Mouse (Mus musculus) CD8-positive naive resting alpha-beta T cell, adult 2 months (primary cell): ENCODE measurements around the gene Hist2h2aa2.
"Not testable (repeated sequence)": the region's sequence is repeated elsewhere in the genome, so short reads cannot be mapped to it uniquely, and the experiment has no call there.

ENCODE experiments used
- DNase-seq, 2 experiments: peaks; one replicate each; pipeline ENCODE4 v3.0.0; 2022; ENCODE audit warnings: low read depth in 2 of 2, low spot score in 2 of 2

Gene Hist2h2aa2

GRCm38 (mm10) chr3:96262216-96262875 is 22.3 kb upstream of the Hist2h2aa2 start:
- DNase-seq, result peak; percentile 43 to 50

DNA sequence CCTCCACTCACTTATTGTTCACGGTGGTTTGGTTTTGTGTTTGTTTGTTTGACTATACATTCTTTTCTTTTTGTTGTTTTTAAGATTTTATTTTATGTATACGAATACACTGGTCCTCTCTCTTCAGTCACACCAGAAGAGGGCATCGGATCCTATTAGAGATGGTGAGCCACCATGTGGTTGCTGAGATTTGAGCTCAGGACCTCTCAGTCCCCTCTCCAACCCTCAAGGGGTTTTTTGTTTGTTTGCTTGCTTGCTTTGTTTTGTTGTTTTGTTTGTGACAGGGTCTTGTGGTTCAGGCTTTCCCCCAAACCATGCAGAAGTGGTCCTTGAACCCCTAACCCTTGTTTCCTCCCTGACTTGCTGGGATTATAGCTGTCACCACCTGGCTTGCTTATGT is 21.5 kb upstream of the Hist2h2aa2 start:
- DNase-seq, result no peak

DNA sequence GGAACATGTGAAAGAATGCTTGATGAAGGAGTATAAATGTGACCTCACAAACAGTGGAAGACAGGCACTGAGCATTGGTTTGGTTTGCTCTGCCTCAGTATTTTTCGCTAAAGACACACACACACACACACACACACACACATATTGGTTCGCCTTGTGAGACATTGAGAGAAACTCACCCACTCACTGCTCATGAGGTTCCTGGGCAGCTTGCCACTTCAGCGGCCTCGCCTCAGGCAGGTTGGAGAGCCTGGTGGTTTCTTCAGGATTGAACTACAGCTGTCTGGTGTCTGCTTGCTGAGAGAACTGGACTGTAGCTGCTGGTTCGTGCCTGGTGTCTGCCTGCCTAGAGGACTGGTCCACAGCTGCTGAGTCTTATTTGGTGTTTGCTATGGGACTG is 20.1 kb upstream of the Hist2h2aa2 start:
- no peak for DNase-seq

DNA sequence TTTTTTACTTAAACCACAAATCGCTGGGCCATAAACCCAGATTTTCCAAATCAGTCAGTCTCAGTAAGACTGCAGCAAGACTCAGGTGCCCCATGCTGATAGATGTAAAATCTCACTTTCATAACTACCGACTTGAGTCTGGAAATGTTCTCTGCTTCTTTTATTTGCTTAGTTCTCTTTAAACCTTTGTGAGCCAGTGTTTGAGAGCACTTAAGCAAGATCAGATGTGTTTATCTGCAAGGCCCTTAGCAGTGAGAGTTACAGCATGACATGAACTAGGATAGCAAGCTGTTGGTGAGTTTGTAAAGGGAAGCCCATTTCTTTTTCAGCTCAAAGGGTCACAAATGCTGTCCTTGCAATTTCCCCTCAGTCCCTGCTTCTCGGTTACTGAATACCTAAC is 17.1 kb upstream of the Hist2h2aa2 start:
- DNase-seq, result no peak

DNA sequence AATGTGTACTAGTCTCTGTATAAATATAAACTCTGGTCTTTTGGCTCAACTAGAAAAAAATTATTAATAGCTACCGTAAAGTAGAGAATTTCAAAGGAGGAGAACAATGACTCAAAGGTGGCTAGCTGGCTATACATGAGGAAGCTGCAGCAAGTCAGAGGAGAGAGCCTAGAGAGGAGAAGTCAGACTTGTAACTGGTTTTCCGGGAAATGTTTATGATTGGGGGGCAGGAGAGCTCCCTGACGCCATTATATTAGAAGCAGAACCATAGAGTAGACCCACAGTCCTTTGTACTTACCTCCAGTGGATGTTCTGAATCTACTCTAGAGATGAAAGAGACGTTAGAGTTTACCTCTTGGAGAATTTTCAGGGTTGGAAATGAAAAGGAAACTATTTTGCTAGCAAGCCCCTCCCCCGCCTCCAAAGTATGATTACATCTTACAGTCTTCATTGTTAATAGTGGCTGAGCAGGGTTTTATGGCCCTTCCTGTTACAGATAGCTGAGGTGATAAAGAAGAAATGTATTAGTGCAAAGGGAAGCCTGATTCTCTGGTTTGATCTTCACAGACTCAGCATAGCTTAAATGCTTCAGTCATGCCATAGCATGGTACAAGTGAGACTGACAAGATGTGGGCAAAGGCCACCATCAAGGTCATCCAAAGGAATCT is 16.0 kb upstream of the Hist2h2aa2 start:
- DNase-seq, result no peak

- no peak for DNase-seq
Measured at GRCm38 (mm10) chr3:96254683-96255355, 14.7 kb upstream of the Hist2h2aa2 start.

- DNase-seq, result no peak
Measured at GRCm38 (mm10) chr3:96251787-96252186, 11.7 kb upstream of the Hist2h2aa2 start.

- DNase-seq, result no peak
Measured at GRCm38 (mm10) chr3:96250890-96251289, 10.8 kb upstream of the Hist2h2aa2 start.

DNA sequence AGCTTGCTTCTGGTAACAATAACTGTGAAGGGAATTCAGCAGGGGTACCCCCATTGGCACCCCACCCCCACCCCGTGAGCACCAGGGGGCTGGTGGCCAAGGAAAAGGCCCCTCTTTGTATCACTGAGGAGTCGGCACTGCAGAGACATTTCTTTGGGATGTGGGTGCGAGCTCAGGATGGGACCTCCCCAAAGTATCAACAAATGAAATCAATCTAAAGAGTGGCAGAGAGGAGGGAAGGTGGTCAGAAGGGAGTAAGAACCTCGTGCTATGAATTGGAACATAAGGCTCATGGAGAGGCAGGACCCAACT is 8.9 kb upstream of the Hist2h2aa2 start:
- no peak for DNase-seq

GRCm38 (mm10) chr3:96248141-96249033 is 8.3 kb upstream of the Hist2h2aa2 start:
- DNase-seq, result no peak

GRCm38 (mm10) chr3:96247356-96248140 is 7.5 kb upstream of the Hist2h2aa2 start:
- no peak for DNase-seq

DNA sequence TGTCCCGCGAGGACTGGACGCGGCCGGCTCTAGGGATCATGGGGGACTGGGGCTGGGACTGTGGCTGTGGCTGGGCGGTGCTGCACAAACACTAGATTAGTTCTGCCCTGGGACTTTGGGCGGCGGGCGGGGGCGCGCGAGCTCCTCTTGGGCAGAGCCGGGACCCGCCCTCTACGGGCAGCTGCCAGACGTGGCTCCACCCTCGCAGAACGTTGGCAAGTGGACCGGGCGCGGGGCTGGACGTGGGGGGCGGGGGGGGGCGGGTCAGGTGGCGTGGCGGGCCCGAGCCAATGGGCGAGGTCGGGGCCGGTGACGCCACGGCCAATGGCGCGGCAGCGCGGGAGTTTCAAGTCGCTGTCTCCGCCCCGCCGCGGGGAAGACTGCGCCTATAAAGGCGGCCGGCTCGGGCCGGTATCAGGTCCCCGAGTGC is 6.4 kb upstream of the Hist2h2aa2 start, which contains the start of gene Hist2h3c1:
Hist2h3c1 (plus strand) TSS at position 259 of the 430 bp plus-strand sequence.
- DNase-seq, result not testable (repeated sequence)

DNA sequence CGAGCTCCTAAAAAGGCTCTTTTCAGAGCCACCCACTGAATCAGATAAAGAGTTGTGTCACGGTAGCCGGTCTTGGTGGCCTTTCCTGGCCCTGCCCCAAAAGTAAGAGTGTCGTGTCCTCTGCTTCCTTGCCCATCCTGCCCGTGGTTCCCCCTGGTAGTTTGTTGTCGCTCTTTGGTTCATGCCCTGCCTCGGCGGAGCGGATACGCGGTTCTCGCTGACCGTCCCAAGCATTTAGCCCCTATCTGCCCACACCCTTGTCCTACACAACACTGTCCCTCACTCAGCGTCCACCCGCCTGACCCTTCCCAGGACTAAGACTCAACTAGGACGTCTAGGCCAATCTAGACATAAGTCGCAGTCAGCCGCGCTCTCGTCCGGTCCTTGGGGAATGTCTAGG is 5.9 kb upstream of the Hist2h2aa2 start:
- not testable (repeated sequence) for DNase-seq

GRCm38 (mm10) chr3:96245003-96245886 is 5.2 kb upstream of the Hist2h2aa2 start, which contains the start of gene Hist2h2aa1:
Hist2h2aa1 (plus strand) TSS chr3:96245497.
- peak; percentile 73 to 79 for DNase-seq

DNA sequence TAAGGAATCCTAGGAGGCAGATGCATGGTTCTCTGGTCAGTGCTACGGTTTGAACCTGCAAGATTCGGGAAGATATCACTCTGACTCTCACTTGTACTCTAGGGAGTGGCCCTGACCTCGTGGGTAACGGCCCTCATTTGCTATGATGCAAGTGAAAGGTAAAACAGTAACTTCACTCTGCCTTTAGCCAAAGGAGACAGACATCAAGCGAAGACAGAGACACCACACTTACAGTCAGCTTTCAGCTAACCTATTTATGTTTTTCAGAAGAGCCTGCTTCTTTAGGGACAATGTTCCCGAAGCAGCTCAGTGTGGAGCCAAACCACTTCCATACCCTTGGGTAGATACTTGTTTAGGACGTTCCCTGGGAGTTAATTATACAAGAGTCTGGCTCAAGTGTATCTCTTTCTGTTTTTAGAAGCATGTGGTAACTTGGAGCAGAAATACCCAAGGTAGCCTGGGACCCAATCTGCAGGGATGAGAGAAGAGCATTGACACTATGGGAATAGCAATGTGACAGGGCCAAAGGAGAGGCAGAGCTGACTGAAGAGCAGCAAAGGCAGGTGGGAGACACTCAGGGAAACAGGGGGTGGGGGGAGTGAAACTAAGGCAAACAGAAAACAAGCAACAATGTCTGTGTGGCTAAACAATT is 4.0 kb upstream of the Hist2h2aa2 start:
- DNase-seq, result no peak

- no peak for DNase-seq
Measured at GRCm38 (mm10) chr3:96240799-96241197, 722 bp upstream of the Hist2h2aa2 start.

GRCm38 (mm10) chr3:96238954-96239793 is 902 bp downstream of the Hist2h2aa2 start, which contains the start of gene Hist2h3c2:
Hist2h3c2 (minus strand) TSS chr3:96239127.
- peak in 1 of 2 experiments; percentile 37 for DNase-seq
